Mouse (Mus musculus) neutrophil, adult 5-6 weeks (primary cell): ENCODE data around the gene Sec14l1. TPM values are rescaled to one million over a fixed set of nuclear protein-coding genes. Genes with fewer than 3 reads are reported as not detected.

ENCODE experiments used
- ATAC-seq: fragments of 151-379, 151-347 bp; 2 replicates; pipeline ENCODE4 v1.8.0; 2017; ENCODE audit warnings: mild to moderate bottlenecking, moderate TSS enrichment; ENCODE audit not compliant: insufficient number of reproducible peaks, poor library complexity, low FRiP score, severe bottlenecking; ENCODE audit errors: extremely low read depth
- total RNA-seq: library from RNA; stranded (forward); fragments of 200-1000 nt; gene quantifications from 2 replicates; pipeline ENCODE4 v1.2.3, GENCODE M21; 2017

Sec14l1 gene
- total RNA-seq, 1 experiment from 2014 or later, result 116 TPM

- ATAC-seq, result no peak
Observed at GRCm38 (mm10) chr11:117169801-117170565, 55.0 kb downstream of the Sec14l1 start.

- ATAC-seq, result no peak
Observed at GRCm38 (mm10) chr11:117174098-117174892, 59.3 kb downstream of the Sec14l1 start.

GRCm38 (mm10) chr11:117174924-117175323 lies 60.0 kb downstream of the Sec14l1 start:
- no peak for ATAC-seq

GRCm38 (mm10) chr11:117175472-117175871 lies 60.5 kb downstream of the Sec14l1 start:
- ATAC-seq, result no peak

- no peak for ATAC-seq
Observed at GRCm38 (mm10) chr11:117176304-117176703, 61.3 kb downstream of the Sec14l1 start.

GRCm38 (mm10) chr11:117176900-117177299 lies 61.9 kb downstream of the Sec14l1 start:
- no peak for ATAC-seq

GRCm38 (mm10) chr11:117177303-117177979 lies 62.5 kb downstream of the Sec14l1 start:
- ATAC-seq, result peak; percentile 61; the same call in 1 of the 2 replicates

GRCm38 (mm10) chr11:117179902-117180301 lies 64.9 kb downstream of the Sec14l1 start:
- ATAC-seq, result no peak

- no peak for ATAC-seq
Observed at GRCm38 (mm10) chr11:117182808-117183207, 67.8 kb downstream of the Sec14l1 start.

GRCm38 (mm10) chr11:117183299-117183698 lies 68.3 kb downstream of the Sec14l1 start:
- ATAC-seq, result no peak

- no peak for ATAC-seq
Observed at GRCm38 (mm10) chr11:117183841-117184240, 68.9 kb downstream of the Sec14l1 start.

- no peak for ATAC-seq
Observed at GRCm38 (mm10) chr11:117185076-117185933, 70.3 kb downstream of the Sec14l1 start.

- ATAC-seq, result no peak
Observed at GRCm38 (mm10) chr11:117191524-117191923, 76.6 kb downstream of the Sec14l1 start.

GRCm38 (mm10) chr11:117194475-117194937 lies 79.5 kb downstream of the Sec14l1 start:
- ATAC-seq, result no peak

- ATAC-seq, result no peak
Observed at GRCm38 (mm10) chr11:117195616-117196015, 80.6 kb downstream of the Sec14l1 start.

- no peak for ATAC-seq
Observed at GRCm38 (mm10) chr11:117196681-117197080, 81.7 kb downstream of the Sec14l1 start.

- no peak for ATAC-seq
Observed at GRCm38 (mm10) chr11:117198122-117198521, 83.2 kb downstream of the Sec14l1 start.

- ATAC-seq, result no peak
Observed at GRCm38 (mm10) chr11:117199282-117200175, 84.6 kb downstream of the Sec14l1 start, which contains the start of gene Sept9. Sept9 (plus strand) TSS chr11:117199661.
